Mouse (Mus musculus): ENCODE data around the gene Tmc3.

GRCm38 (mm10) chr7:83624065-83624464 lies 39.3 kb downstream of the Tmc3 start:
- no peak for TF ChIP-seq CTCF (IDR thresholded peaks at IDR 0.05; ENCODE audit: low read depth, low read length)
- TF ChIP-seq EP300 (IDR thresholded peaks at IDR 0.05; ENCODE audit: insufficient read depth, low read depth, low read length): no peak
- TF ChIP-seq POLR2A (IDR thresholded peaks at IDR 0.05; ENCODE audit: insufficient read depth, low read length): no peak
